Mouse (Mus musculus) adrenal gland, postnatal 4 days (tissue): ENCODE measurements around the gene Trim2. TPM values are rescaled to one million over a fixed set of nuclear protein-coding genes. Genes with fewer than 3 reads are reported as not detected.

Experiments
- DNase-seq, 2 experiments: peaks; one replicate each; pipeline ENCODE4 v3.0.0; 2021 to 2022; ENCODE audit warnings: low spot score in 2 of 2, mixed read lengths in 2 of 2
- total RNA-seq, 2 experiments: library from RNA; stranded (reverse); gene quantifications; 2 replicates each; pipeline ENCODE4 v1.2.3; 2021

The Trim2 gene
- total RNA-seq, 2 experiments from 2014 or later, result 59.5 to 71.3 TPM

DNA sequence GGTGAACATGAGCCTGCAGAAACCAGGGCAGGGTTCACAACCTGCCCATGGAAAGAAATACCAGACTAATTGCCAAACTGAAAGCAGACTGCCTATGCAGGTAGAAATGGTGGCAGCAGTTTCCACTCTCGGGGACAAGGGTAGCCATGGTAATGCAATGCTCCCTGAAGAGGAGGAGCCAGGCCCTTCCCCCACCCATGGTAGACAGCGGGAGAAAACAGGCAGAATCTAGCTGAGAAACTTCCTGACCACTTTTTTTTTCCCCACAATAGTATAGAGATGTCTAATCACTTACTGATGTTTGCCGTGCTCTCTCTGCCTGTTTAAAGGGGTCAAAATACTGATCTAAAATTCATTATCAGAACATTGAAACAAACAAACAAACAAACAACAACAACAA lies 17.8 kb upstream of the Trim2 start:
- no peak for DNase-seq

DNA sequence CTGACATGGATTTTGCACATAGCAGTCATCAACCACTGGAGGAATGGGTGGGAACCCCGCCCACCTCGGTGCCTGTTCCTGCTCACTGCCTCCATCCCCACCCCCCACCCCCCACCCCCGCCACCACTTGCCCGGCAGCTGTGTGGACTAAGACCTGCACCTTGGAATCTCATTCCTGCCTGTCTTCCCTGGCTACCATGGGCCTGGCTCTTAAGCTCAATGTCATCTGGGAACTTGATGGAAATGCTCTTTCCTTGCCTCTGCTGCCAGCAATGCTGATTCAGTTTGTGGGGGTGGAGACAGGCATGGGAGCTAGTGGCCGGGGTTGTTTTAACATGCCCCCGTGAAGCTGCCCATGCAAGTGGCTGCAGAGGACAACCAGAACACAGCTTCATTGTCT lies 17.3 kb upstream of the Trim2 start:
- DNase-seq, result no peak

DNA sequence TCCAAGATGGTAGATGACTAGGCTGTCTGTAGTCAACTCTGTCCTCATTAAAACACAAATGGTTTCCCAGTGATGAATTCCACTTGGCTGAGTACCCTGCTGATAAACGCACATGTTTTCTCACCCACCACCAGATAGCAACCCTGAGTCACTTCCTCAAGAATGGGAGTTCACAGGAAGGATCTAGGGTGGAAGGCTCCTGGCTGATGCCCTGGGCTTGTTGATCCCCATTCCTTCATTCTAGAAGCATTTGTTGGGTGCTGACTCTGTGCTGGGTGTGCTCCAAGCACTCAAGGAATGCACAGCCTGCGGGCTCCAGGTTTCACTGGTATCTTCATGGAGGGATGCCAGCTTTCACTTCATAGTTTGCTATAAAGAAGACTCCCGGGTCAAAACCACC lies 12.8 kb upstream of the Trim2 start:
- DNase-seq, result no peak

DNA sequence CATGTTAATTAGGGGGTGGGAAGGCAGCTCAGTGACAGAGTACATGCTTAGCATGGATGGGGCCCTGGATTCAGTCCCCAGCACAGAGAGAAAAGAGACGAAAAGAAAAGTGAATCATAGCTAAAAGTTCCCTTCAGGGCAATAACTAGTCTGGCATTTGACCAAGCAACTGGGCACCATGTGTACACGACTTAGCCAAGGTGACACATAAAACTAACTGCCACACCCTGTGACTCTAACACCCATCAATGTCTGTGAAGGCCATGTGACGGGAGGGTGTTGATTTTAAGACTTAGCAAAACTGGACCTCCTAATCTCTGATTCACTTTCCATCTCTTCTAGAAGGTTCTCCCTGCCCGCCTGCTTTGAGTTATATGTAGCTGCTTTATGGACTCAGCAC lies 12.2 kb upstream of the Trim2 start:
- no peak for DNase-seq

DNA sequence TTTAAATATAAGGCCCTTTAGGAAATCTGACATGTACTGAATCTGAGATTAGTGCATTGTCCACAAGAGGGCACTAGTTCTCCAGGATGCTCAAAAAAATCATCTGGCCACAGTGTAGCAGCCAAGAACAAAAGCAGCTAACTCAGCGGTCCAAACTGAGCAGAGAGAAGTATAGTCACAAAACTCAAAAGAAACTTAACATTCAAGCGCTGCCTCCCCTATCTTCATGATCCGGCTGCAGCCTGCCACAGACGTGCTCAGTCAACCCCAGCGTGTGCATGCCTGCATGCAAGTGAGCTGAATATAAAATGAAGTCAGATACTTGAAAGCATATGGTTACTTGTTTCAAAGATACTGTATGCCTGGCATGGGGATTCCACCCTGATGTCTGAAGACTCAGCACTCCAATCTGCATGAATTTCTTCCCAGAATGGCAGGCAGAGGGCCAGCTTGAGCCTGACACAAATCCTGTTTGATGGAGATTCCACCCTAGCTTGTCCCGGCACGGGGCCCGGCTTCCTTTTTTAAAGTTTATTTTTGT lies 8.0 kb upstream of the Trim2 start:
- peak in 1 of 2 experiments; percentile 43 for DNase-seq

DNA sequence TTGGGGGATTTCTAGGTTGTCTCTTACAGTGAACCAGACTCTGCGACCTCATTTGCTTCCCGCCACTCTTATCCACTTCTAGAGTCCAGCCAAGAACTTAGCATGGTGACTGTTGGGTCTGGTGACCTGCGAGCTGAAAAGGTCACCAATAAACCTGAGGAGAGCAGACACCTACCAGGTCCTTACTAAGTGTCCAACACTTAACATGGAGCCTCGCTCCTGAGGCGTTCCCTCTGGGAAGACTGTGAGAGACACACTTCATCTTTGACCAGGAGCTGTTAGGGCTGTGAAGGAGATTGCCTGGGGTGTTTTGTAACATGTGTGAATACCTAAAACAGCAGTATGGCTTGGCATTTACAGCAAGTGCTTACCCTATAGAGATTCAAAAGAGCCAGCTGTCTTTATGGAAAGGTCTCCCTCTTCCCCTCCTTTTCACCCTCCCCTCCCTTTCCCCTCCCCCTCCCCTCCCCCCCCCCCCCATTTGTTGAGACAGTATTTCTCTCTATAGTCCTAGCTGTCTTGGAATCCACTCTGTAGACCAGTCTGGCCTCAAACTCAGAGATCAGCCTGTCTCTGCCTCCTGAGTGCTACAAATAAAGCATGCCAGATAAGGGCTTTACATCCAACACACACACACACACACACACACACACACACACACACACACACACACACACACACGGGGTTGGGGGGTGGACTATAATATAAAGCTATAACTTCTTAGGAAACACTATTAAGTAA lies 7.3 kb upstream of the Trim2 start:
- DNase-seq, result no peak

DNA sequence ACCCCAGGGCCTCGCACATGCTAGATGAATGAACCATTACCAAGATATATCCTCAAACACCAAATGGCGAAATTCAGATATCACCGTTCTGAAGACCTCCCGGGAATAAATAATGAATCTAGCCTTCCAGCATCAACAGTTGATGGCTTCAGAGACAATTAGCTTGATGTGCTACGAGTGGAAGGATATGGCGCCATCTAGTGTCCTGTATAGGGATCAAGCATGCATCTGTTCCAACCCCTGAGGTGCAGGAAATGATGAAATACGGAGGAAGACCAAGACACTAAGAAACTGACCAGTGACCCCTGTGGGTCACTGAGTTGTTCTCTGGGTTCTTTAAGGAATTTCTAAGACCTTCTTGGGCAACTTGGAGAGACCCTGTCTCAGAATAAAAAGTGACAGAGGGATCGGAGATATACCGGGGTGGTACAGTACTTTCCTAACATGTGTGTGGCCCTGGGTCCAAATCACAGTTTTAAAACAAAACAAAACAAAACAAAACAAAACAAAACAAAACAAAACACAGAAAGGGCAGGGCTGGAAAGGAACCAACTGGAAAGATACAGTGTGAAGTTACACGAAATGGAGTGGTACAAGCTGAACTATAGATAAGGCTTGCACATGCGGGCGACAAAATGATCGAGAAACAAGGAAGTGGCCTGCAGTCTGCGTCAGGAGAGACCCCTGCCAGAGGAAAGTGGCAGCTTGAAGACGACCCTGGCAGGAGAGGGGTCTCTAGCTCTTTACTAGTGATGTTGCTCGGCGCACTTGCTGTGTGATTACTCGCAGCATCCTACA lies 6.5 kb upstream of the Trim2 start:
- no peak for DNase-seq

DNA sequence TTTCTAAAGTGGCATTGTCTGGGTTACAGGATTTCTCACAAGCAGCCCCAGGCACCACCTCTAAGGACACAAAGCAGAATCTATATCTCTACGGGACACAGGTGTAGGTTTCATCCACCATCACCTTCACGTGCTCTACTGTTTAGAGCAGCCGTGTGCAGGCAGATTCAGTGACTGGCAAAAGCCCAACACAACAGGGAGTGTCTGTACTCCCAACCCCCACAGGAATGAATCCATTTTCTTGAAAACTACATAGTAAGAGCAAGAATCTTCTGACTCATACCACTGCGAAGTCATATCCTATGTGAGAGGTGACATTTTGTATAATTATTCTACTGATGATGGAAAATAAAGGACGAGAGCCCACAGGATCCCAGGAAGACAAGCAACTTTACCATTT lies 5.6 kb upstream of the Trim2 start:
- no peak for DNase-seq

DNA sequence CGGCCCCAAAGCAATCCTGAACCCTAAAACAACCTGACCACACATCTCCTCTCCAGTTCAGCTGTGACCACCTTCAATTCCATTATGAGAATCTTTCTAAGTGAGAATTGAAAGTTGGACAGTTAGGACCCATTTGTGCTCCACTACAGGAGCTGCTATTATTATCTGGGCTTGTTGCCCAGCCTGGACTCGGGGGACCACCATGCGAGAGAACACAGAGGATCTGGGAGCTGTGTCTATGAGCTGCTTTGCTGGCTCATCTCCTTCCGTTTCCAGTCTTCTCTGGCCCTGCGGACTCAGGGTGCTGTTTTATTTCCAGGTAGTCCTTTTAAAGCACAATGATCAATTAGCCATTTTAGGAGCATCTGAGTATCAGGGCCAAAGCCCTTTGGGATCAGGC lies 839 bp upstream of the Trim2 start:
- no peak for DNase-seq

DNA sequence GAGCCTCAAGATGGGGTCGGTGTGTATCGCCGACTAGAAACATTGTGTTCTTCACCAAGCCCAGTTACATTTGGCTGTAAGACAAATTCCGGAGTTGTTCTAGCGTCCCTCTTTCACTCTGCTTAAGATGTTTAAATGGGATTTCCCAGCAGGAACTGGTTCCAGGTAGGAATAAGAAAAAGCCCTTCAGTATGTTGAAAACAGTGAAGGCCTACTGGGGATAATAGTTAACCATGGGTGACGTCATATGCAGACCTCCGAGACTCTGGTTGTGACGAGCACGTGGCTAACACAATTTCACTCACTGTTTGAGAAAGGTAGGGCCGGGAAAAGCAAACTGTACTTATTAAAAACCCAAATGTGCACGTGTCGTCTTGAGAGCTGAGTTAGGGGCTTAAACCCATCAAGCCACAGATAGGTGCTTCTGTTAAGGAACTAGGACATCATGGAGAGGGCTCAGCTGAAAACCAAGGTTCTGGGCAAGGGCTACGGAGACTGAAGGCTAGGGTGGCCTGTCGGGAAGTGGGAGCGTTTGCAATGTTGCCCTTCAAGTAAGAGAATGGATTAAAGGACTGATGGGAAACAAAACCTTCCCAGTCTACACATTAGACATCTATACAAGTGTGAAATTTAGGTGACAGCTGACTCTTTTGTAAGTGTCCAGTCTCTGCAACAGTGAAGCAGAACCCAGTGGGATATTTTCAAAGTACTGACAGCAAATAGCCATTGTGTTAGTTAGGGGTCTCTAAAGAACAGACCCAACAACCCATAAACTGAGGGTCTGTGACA lies 761 bp downstream of the Trim2 start:
- DNase-seq, result no peak

DNA sequence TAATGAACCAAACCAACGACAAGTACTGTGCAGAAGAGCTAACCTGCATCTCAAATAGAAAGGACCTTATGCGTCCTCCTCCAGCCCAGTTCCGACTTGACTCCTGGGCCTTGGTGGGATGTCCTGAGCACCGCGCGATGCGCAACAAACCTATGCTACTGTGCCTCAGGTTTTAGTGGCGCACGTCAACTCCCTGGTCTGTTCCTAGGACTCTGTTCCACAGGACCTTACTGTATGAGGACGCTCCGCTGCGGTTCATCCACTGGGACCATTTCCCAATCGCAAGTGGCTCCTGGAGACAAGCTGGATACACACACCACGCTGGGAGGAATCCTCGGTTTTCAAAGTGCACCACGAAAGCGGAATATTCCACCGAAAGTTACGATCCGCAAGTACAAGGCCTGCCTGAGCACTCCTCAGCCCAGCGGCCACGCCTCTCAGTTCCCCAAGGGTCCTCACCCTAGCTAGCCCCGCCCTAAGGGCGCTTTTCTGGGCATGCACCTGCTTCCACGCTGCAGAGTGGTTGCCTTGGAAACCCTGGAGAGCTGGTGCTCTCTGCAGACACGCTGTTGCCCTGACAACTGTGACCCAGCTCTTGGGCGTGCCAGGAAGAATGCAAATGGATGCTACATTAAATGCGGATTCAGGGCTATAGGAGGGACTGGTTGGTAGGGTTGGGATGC lies 1.5 kb downstream of the Trim2 start:
- DNase-seq, result no peak

DNA sequence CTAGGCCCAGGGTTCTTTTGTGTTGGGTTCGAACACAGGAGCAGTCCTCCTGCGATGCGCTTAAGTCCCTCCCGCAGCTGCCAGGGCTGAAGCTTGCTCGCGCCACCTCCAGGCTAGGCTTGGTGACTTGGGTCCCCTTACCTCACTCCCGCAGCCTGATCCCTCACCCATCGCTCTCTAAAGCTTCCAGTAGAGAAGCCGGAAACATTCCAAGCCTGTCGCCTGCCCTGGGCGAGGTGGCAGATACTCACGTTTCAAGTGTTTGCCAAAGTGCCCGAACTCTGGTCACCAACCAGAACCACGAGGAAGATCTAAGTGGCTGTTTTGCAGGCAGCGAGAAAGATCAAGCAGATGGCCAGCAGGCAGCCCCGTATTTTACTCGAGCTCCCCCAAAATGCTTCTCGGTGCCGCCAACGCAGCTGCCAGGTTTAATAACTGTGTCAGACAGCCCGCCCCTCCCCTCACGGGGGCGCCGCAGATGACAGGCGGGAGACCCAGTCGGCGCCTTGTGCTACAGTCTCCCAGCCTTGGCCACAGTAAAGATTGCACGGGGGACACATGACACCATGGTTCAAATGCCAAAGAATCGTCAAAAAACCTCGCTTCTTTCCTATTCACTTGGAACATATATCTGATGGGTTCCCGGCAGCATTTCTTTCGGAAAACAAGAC lies 2.2 kb downstream of the Trim2 start:
- peak in 1 of 2 experiments; percentile 4 for DNase-seq

DNA sequence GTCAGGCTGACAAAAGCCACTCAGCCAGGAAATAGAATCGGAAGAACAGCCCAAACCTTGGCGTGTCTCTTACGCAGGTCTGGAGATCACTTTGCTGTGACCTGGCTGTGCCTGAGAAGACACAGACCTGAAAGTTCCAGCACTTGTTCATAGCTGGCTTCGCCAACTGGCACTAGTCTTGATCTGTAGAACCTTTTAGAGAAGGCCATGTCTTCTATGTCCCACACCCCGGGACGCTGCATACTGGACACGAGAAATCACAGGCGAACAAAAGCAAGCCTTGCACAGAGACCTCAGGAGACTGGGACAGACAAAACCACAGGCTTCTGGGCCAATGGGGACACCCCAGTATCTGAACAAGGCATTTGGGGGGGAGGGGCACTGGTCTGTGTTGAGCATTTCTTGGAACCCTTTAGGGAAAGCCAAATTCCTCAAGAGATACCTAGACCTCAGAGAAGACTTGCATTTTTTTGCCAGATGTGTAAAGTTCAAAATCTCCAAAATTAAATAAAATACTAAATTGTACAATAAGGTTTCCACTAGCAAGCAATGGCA lies 3.2 kb downstream of the Trim2 start:
- no peak for DNase-seq

DNA sequence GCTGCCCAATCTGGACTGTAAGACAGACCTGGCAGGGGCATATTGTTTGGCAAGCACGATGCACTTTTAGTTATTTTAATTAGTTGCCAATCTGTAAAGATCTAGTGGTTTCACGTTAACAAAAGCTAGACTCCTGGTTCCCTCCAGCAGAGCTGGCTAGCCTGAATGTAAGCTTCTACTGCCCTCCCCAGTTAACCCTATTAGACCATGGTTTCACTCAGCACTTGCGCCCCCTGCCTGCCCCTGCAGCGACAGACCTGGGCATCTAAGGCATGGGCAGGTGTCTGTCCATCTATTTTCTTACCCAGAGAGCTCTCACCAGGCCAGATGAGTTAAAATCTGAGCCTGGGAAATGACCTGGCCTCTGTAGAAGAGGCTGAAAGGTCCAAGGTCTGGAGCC lies 4.4 kb downstream of the Trim2 start:
- DNase-seq, result peak in 1 of 2 experiments; percentile 14

DNA sequence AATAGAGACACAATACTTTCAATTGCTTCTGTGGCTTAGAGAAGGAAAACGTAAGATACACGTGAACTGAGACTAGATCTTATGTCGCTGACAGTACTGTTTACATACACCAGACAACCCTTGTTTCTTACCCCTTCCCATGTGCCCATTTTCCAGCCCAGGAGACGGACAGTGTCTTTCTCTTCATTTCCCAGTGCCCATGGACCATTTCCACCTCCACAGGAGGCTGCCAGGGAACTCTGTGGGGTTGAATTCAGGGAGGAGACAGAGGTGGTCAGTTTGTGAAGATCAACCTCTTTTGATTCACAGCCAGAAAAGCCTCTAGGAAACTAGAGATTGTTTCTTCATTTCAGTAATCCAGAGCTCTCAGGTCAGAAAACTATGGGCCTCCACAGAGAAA lies 5.0 kb downstream of the Trim2 start:
- DNase-seq, result no peak

DNA sequence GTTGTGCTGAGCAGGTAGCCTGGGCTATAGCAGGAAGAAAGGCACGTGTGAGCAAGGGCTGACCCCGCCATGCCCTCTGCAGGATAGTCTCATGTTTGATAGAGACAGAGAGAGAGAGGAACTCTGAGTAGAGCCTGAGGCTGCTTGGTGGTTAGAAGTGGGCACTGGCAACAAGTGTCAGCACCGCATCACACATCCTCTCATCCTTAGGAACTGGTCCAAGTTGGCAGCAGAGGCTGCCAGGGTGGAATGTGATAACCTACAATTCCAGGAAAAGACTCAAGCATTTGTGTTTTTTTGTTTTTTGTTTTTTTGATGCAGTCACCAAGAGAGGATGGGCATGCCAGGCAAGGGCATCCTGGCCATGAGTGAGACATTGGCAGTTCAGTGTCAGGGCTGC lies 8.5 kb downstream of the Trim2 start:
- no peak for DNase-seq

DNA sequence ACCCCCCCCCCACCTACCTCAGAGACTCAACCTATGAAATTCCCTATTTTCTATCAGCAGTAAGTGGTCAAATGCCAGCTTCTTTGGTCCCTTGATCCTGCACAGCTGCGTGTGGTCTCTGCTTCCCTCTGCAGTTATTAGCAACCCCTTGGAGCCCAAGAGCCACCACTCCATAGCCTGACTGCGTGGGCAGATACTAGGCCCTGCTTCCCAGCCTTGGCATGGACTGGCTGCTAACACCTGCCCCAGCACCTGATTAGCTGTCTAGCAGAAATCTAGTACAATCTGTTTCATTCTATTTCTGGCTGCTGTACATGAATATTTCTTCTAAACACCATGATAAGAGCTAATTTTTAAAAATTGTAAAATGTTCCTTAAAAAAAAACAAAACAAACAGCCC lies 10.0 kb downstream of the Trim2 start:
- no peak for DNase-seq

DNA sequence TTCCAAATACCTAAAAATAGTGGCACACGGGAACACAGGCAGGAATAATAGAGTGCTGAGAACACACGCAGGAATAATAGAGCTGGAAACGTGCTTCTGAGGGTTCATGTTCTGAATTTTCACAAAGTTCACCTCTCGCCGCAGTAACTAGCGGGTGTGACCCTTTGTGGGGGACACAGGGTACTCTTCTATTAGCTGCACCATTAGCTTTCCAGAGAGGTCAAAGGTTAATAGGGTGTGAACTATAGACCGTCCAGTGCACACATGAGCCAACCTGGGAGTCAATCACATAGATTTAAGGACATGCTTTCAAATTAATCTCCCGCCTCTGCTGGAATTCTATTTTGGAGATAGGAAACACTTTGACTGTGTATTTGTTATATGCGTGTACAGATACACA lies 11.9 kb downstream of the Trim2 start:
- DNase-seq, result no peak

DNA sequence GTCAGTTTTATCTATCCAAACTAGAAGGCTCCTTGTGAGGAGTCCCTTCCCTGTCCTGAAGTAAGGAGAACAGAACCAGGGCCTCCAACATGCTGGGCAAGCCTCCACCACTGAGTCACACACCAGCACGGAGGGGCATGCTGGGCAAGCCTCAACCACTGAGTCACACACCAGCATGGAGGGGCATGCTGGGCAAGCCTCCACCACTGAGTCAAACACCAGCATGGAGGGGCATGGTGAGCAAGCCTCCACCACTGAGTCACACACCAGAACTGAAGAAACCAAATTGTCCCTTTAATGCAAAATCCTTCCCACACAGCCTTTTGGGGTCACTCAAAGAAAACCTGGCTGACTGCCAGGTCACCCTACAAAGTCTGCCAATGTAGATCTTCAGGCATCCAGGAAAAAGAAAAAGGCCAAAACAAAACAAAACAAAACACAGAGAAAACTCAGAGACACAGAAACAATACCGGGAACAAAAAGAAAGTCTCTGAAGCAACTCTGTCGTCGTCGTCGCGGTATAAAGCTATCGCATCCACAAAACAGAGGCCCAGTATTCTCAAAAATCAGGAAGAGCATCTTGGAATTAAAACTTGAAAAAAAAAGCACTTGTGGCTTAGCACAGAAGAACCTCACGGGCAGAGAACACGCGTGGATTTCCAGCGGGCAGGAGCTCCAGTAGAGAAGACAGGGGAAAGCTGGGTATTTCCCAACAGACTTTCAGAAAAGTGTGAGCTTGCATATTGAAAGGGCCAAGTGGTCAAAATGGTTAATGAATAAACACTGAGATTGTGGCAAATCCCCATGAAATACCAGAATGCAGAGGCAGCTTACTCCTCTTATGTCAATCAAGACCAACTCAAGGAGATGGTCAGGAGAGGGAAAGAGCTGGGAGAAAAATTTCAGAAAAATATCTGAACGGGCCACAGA lies 12.7 kb downstream of the Trim2 start:
- DNase-seq, result no peak
